Mouse (Mus musculus): Measurements from ENCODE around the gene Ssr3.
"Not testable (repeated sequence)": the region's sequence is repeated elsewhere in the genome, so short reads cannot be mapped to it uniquely, and the experiment has no call there.

Ssr3 gene

DNA sequence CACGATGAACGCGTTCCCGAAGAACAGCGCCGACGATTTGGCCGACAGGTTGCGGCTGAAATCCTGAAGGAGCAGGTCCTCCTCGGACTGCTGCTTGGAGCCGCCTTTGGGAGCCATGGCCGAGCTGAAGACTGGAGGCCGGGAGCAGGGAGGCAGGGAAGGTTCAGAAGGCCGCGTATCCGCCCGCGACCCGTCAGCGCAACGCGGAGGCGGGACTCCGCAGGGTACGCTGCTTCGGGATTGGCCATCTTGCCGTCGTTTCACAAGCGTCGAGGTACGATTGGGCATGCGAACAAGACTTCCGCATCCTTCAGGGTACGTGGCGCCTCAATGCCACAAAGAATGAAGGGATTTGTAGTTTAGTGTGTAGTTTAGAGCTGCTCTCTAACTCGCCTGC lies at the start of gene Ssr3:
Ssr3 (minus strand) TSS at position 203 of the 397 bp plus-strand sequence.
- peak; percentile 95 for DNase-seq

DNA sequence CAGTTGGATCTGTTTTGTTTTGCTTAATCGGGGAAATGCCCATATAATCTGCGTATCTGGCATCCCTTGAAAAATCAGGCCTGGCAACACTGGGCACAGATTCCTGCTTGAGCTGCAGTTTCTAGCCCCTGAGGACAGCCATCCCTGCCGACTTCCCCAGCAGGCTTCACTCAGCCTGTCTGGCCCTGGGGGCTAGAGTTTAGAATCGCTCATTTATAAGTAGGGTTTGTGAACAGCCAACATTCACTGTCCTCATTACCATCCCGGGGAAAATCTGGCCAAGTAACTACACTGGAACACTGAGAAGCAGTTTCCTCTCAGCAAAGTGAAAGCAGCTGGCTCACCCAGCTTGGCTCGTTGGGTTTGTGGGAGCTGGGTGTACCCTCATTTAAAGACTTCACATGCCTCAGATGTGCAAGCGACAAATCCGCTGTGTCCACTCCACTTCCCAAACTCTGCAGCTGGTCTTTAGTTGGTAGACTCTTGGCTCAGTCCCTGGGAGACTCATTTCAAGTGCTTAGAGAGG lies 49.2 kb upstream of the Ssr3 start:
- DNase-seq: no peak

DNA sequence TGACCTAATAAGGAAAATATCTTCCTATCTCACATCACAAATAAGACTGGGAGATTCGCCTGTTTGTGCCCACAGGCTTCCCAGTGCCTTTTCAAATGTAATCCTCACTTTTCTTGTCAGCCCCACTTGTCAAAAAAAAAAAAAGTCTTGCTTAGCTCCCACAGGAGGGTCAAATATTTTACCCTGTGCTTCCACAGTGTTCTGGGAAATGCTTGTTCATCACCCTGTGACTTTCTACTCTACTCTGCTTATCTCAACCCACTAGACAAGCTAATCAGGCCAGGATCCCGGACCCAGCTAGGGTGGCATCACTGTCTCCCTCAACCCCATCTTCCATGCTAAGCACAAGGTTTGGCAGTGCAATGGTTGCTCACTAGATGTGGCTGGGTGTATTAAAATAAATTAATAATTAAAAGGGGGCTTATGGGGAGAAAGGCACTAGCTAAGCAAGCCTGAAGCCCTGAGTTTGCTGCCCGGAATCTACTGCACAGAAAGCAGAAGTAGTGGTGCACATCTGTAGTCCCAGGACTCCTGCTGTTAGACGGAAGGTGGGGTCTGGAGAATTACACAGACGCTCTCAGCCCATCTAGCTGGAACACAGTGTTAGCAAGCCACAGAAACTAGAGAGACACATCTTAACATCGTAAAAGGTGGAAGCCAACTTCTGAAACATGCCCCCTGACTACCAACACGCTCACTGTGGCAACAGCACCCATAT lies 46.2 kb upstream of the Ssr3 start:
- no peak for DNase-seq

DNA sequence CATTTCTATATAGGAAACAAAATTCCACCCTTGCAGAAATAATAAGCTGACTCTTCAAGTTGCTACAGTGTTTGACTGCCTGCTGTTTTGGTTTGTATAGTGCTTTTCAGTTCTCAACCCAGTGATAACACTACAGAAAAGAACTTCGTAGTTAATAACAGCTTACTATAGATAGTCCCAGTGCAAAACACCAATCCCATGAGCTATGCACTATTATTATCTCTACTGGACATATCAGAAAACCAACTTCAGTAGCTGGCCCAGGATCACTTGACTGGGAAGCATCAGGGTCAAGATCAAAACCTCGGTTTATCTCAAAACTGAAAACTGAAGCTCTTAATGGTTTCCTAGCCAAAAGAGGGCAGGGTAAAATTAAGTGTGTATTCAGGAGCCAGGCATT lies 43.4 kb upstream of the Ssr3 start:
- no peak for DNase-seq

DNA sequence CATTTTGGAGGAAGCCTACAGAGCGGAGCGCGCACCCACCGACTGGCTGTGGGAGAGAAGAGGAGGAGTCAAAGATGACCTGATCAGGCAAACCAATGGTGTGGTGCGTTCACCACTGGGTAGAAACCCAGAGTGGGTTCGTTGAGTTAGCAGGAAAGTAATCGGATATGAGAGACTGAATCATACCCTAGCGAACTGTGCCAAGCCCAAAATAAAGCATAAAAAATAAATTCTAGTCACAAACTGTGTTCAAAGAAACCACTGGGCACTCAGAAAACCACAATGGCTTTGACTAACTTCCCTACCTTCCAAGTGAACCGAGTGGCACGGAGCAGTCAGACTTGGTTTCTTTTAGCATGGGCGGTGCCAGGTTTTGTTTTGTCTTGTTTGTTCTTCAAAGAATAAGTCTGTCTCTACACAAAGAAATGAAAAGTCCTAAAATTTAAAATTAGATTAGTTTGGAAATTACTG lies 42.7 kb upstream of the Ssr3 start:
- DNase-seq: no peak

DNA sequence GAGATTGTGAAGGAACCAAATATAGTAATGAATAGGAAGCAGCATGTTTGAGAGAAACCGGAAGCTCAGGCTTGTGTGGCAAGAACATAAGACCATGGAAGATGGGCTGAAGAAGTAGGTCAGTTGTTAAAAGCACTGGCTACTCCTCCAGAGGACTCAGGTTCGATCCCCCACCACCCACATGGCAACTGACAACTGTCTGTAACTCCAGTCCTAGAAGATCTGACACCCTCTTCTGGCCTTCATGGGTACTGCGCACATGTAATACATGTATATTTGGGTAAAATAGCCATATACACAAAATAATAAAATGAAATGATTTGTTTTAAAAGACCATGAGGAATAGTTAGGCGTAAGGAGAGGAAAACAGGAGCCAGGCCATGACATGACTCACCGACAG lies 39.8 kb upstream of the Ssr3 start:
- DNase-seq: no peak

DNA sequence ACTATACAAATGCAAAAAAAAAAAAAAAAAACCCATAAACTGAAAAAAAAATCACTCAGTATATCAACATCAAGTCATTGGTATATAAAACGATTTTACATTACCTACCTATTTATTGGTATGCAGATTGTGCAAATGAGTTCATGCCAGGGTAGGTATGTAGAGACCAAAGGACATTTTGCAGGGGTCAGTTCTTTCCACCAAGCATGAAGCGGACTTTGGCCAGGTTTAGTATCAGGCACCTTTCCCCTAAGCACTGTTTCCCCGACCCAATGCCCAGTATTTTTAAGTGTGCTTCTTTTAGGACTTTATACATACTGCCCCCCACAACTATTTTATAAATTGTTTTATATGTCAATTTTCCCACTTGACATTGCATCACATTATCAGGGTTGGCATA lies 27.3 kb upstream of the Ssr3 start:
- DNase-seq: no peak

DNA sequence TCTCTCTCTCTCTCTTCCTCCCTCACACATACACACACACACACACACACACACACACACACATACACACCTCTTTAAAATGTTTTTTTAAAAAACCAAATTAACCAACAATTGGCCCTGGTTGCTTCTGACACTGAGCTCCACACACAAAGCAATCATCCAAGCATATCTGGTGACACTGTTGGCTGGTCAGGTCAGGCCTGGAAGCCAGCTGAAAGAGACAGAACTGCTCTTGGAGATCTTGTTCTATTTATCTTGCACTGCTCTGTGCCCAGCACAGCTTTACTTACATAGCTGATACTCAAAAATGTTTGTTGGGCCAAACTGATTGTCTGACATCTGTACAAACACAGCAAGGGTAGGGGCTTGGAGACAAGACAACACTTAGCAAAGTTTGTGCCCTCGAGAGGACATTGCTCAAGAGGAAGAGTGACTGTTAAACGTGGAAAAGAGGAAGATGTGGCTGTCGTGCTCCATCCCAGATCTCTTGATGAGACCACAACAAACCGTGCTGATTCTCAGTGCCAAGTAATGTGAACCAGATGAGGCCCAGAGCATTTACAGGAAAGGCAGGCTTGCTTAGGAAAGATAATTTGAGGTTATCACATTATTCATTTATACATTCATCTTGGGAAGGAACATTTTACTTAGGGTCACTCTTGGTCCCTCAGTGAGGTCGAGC lies 25.6 kb upstream of the Ssr3 start:
- peak; percentile 5 for DNase-seq

DNA sequence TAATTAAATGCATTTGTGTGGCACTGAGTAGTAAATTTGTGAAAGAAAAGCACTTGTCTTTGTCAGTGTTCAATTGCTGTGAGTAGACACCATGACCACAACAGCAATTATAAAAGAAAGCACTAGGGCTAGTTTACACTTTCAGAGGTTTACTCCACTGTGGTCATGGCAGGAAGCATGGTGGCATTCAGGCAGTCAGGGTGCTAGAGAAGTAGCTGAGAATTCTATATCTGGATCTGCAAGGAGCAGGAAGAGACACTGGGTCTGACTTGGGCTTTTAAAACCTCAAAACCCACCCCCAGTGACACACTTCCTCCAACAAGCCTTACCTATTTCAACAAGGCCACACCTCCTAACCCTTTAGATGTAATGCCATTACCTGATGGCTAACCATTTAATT lies 24.1 kb upstream of the Ssr3 start:
- DNase-seq: no peak

DNA sequence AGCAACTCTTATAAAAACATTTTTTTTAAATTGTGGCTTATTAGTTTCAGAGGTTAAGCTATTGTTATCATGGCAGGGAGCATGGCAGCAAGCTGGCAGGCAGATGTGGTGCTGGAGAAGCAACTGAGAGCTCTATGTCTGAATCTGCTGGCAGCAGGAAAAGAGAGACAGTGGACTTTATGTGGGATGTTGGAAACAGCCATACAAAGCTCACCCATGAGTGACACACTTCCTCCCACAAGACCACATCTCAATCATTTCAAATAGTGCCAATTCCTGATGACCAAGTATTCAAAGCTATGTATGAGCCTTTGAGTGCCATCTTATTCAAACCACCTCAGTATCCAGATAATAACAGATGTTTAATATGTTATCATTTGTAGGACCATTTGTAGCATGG lies 15.5 kb upstream of the Ssr3 start:
- no peak for DNase-seq

DNA sequence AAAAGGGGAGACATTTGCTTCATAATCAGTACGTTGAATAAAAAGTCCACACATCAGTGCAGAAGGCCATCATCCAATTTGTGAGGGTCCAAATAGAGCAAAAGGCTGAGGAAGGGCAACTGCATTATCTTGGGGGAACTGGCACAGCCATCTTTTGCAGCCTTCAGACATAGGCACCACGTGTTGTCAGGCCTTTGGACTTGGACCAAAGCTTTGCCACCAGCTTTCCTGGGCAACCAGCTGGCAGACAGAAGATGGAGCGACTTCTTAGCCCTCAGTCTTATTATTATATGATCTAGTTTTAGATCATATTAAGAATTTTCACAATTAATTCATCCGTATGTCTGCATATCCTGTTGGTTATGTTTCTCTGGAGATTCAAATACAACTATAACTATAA lies 13.4 kb upstream of the Ssr3 start:
- no peak for DNase-seq

DNA sequence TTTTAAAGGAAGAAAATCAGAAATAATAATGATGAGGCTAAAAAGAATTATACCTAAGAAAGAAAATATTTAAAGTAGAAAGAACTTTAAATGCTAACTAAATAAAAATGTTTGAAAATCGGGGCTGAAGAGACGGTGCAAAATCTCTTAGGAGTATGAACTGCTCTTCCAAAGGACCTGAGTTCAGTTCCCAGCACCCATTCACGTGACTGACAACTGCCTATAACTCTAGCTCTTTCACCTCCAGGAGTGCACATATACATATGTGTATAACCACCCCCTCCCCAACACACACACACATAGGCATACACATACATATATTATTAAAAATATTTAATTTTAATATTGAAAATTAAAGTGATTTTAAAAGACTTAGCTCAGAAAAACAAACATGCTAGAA lies 5.1 kb upstream of the Ssr3 start:
- no peak for DNase-seq

DNA sequence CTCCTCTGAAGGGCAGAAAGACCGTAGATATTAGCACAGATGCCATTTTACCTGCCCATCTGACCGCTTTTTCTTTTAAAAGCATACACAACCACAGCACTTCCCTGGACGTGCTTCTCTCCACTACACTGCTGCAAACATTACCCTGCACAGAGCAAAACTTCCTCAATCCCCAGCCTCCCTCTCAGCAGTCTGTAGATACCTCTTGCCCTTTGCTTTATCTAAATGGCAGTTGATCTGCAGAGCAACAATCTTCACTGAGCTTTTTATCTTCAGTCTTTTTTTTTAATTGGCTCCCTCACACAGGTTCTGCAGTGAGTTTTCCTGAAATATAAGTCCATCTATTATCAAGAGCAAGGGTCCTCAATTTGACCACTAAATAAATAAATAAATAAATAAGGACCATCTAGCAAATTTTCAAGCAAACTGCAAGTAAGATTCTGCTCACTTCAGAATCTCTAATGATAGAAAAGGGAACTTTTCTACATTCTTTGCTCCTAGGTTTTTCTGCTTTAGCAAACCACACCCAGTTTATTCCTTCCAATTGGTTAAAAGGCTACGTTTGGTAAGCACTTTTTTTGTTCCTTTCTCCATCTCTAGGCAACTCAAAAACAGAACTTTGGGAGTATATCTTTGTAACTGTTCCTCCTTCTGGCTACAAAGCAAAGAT lies 4.5 kb upstream of the Ssr3 start:
- DNase-seq: no peak

DNA sequence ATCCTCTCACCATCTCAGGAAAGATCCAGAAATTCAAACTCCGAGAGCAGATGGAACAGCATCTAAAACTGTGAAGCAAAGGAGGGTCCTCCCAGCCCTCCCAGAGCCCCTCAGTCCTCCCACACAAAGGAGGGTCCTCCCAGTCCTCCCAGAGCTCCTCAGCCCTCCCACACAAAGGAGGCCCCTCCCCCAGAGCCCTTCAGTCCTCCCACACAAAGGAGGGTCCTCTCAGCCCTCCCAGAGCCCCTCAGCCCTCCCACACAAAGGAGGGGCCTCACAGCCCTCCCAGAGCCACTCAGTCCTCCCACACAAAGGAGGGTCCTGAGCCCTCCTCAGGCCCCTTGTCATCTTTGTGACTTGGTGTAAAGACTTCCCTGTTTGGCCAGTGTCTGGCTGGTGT lies 2.7 kb upstream of the Ssr3 start:
- not testable (repeated sequence) for DNase-seq

DNA sequence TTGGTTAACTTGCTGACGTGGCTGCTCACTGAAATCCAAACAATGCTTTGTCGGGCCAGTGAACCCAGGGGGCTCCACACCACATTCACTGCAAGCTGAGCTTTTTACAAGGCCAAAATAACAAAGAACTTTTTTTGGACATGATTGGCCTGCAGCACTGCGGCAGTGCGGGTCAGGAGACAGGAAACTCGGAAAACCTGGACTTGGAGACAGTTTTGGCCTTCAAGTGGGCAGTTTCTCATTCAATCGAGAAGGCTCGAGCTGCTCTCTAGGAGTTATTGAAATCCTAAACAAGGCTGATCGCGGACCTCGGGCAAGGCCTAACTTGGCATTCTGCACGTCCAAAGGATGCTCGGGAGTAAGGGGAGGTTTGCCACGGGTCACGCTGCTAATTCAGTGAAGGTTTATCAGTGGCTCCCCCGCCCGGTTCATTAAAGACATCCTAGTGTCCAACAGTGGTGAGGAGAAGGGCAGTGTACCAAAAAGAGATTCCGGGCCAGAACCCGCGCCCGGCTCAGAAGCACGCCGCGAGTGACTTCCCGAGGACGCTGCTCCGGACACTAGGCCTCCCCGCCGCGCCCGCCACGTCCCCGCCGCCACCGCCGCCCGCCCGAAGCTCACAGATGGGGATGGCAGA lies 521 bp downstream of the Ssr3 start:
- peak; percentile 22 for DNase-seq

DNA sequence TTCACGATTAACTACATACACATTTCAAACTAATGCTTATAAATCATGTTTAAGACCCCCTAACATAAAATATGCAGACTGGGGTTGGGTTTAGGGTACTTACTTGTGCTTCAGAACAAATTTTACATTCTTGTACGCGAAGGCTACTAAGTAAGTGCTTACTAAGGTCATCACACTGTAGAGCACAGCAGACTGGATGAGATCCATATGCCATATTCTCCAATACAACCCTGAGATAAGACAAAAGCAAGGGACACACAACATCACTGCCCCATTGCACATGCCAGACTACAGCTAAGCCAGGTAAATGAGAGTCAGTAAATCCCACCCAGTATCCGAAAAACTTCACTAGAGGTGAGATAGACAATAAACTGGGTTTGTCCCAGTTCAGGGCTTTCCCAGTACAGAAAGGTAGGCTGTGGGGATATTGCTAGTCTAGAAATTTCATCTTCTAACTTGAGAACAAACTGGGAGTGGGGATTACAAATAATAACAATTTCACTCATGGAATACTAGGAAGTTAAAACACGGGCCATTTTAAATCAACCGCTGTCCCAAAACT lies 1.1 kb downstream of the Ssr3 start:
- no peak for DNase-seq

DNA sequence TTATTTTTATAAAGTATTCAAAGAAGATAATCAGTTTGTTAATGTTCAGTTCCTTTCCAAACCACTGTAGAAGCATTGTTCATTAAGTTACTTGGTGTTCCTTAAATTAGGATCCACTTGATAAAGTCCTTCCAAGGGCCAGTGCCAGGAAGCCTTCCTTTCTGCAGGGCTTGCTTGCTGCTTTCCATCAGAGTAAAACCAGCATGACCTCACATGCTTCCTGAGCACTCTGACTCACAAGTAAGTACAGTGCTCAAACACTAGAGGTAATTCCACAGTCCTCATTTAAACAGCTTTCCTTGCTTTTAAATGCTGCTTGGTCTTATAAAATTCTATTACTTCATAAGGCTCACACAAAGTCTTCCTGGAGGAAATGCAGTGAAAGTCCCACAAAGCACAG lies 6.7 kb downstream of the Ssr3 start:
- no peak for DNase-seq

DNA sequence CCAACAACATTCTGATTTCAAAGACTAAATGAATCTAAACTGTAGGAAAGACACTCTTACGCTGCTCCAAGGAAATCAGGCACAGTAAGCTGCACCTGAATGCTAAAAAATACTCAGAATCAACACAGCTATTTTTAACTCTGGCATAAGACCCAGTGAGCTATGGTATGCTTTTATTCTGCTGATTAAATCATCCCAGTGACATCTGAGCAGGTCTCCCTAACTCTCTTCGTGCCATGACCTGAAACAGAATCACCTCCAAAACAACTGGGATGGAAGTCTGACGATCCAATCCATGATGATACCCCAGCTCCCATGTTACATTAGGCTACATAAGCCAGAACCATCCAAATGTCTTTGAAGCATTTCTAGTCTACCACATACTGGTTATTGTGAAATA lies 8.0 kb downstream of the Ssr3 start:
- DNase-seq: no peak

DNA sequence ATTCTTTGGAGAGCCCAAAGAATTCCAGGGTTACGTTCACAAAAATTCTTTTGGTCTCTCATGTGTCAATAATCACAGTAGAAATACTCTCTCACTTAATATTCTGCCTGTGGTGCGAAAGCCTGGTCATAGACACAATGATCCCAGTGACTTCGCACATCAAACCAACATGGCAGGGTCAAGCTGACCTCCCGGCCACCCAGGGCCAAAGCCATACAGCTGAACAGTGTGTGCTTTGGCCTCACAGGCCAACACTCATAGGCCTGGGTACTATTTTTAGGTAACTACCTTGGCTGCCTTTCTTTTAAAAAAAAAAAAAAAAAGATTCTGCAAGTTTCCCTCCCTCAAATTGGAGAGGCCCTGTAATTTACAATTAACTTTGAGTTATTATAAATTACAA lies 11.3 kb downstream of the Ssr3 start:
- DNase-seq: no peak

DNA sequence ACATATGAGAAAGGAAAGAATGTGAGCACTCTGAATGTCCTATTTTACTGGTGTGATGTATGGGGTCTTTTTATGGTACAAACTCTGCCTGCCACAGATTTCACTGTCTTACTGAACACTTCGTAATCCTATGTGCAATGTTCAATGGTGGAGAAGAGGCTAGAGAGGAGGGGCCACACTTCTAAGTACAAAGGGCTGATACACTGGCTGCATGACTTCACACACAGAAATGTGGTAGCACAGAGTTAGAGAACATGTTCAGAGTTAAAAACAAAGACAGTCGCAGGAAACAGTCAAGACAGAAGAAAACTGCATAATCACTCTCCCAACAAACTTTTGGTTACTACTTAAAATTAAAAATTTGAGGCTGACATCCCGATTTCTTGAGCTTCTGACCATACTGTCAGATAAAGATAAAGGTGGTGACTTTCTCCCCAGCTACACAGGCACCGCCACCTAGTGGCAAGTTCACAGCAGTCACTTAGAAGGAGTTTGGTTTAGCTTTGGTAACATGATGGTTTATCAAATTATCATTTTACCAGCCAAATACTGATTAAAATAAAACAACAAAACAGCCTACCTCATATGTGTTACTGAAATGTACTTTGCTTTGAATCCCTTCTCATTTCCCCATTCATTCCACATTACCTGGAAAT lies 12.4 kb downstream of the Ssr3 start:
- peak; percentile 47 for DNase-seq

DNA sequence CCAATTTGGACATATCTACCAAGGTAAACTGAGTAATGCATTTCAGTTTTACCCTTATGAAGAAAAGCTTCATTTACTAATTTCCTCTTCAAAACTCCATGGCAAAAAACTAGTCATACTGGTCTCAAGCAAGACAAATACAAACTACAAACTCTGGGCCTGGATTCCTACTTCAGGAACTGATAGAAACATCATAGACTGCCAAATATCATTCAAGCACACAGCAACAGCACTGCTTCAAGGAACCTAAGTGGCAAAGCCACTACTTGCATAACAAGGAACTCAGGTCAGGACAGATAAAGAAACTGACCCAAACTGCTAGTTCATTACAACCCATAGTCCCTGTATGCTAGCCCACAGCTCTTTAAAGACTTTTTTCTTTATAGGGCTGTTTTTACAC lies 13.7 kb downstream of the Ssr3 start:
- no peak for DNase-seq

DNA sequence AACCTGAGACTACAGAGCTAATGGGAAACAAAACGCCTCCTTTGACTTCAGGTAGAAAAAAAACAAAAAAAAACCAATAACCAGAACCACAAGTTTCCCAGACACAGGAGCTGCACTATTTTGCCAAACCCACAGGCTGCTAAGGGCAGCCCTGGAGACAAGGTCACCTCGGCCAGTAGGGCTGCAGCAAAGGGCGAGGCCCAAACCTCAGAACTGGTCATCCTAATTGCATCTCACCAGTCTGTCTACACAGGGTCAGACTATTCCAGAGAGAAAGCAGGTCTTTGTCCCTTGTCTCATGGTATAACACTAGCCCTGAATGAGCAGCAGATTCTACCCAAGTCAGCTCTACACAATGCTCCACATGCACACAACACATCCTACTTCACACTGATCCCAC lies 17.7 kb downstream of the Ssr3 start:
- DNase-seq: no peak

Data from liver (tissue).